Mouse (Mus musculus) cerebral cortex, adult 2 months (tissue): Measurements from ENCODE around the gene Pxmp4.

Experiments
- WGBS: fragments of 180-500 bp; shearing (Covaris S2); methylation state at CpG from one replicate; pipeline ENCODE4 v1.1.7; 2018; 5-methylcytosine and 5-hydroxymethylcytosine counted together

Pxmp4 gene

DNA sequence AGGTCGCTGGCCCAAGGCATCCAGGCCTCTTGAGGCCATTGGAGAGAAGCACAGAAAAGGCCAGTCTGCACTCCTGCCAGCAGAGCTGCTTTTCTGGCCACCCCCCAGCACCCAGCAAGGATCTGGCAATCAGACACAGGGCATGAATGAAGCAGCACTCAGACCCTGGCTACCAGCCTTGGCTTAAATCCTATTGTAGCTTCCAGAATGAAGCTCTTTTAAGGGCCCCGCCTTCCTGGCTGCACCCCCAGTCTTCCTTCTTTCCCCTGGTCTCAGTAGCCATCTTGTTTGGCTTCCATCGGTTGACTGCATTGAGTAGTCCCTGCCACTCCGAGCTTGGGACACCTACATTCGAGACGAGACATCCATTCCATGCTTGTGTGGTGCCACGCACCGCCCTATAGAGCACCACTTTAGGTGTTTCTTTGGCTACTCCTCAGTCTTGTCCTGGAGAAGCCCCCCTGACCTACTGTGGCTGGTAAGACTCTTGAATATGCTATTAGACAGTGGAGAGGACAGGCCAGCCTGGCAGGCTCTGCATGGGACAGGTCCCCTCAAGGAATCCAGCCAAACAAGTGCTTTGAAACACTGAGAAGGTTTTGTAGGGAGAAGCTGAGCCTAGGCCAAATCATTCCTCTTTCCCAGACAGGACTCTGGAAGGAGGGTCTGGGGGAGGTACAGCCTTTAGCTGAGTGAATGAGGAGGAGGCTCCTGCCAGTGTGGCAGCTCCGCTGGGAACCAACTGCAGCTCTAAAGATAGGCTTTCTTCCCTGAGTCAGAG, 59.8 kb downstream of the Pxmp4 start:
- WGBS, result 49% methylated on average over 9 of the region's 9 CpGs

DNA sequence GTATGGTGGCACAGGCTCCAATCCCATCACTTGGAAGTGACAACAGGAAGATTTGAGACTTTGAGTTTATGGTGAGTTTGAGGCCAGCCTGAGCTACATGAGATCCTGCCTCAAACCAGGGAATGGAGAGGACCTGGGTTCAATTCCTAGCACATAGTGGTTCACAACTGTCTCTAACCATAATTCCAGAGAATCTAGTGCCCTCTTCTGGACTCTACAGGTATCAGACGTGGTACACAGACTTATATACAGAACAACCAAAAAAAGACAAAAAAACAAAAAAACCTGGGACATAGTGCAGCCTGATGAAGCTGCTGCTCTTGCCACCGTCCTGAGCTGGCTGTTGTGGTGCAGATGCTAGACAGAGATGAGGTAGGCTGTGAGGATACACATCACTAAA, 61.9 kb downstream of the Pxmp4 start:
- WGBS, result 80% methylated on average over 2 of the region's 2 CpGs

DNA sequence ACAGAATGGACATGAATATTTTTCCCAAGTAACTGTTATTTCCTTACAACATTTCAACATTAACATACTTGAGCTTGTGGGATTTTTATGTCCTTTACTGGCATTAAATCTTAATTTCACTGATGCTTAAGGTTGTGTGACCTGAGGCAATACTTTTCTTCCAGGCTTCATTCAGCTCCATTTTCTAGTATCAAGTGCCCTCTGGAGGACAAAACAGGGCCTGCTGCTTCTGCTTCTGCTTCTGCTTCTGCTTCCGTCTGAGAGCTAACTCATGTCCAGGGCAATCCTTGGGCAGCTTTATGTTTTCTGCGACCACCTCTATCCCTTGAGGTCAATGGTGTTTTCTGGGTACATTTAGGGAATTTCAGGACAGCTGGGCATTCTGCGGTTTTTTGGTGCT, 63.8 kb downstream of the Pxmp4 start:
- 63% methylated on average over 3 of the region's 3 CpGs for WGBS

DNA sequence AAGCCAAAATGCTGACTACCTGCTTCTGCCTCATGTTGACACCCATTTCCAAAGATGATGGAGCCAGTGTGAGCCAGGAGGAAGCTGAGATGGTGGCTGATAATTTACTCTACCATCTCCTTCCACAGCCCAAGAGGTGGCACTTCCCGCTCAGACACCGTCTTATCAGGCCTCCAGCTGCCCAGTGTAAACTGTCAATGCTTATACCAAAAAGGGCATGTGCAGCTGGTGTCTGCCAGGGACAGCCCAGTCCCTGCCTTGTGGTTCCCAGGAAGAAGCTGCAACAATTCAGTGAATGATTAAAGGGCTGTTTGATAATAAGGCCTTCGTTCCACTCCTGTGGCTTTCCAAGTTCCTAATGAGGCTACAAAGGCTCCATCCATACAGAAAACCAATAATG, 64.8 kb downstream of the Pxmp4 start:
- WGBS, result 40% methylated on average over 3 of the region's 3 CpGs

DNA sequence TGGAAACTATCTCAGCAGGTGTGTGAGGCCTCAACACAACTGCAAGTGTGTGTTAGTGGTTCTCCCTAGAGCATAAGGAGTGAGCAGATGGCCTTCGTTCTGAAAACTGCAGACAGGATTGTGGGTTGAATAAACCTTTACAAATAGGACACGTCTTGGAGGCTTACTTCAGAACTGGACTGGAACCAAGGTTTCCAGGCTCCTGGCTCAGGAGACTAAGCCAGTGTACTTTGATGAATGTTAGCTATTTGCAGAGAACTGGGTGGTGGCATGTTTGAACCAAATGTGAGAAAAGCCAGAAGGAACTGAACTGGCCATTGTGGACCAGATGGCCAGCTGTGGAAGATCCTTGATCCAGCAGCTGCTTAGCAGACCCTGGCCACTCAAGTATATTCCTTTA, 65.2 kb downstream of the Pxmp4 start:
- WGBS, result 23% methylated on average over 2 of the region's 2 CpGs
